Mouse (Mus musculus): ENCODE data around the gene Gm20814.
"Not testable (repeated sequence)": the region's sequence is repeated elsewhere in the genome, so short reads cannot be mapped to it uniquely, and the experiment has no call there.

The Gm20814 gene

GRCm38 (mm10) chrY:75195556-75195955, at the start of gene Gm20814:
TSS of gene Gm20814 (plus strand) at chrY:75195856.
- DNase-seq: not testable (repeated sequence)
